Mouse (Mus musculus) 3T3-L1 (cell line): ENCODE results near the gene Casp6.

Experiments used
- DNase-seq: peaks from one replicate; pipeline ENCODE4 v3.0.0-alpha.2; 2015; ENCODE audit warnings: low read depth, low spot score

Gene Casp6

GRCm38 (mm10) chr3:129901271-129901809, at the start of gene Casp6:
Gene Casp6 (plus strand): TSS chr3:129901425.
- DNase-seq: peak; percentile 83

GRCm38 (mm10) chr3:129862592-129862991, 38.6 kb upstream of the Casp6 start:
- DNase-seq: no peak

- no peak for DNase-seq
Observed at GRCm38 (mm10) chr3:129863698-129864097, 37.5 kb upstream of the Casp6 start.

GRCm38 (mm10) chr3:129877327-129877726, 23.9 kb upstream of the Casp6 start:
- no peak for DNase-seq

- DNase-seq: peak; percentile 79
Observed at GRCm38 (mm10) chr3:129878405-129879021, 22.7 kb upstream of the Casp6 start, which contains the start of gene Pla2g12a. Gene Pla2g12a (plus strand): TSS chr3:129878606.

- DNase-seq: peak; percentile 25
Observed at GRCm38 (mm10) chr3:129879131-129879757, 22.0 kb upstream of the Casp6 start.

GRCm38 (mm10) chr3:129879913-129880312, 21.3 kb upstream of the Casp6 start:
- no peak for DNase-seq

- no peak for DNase-seq
Observed at GRCm38 (mm10) chr3:129880925-129881593, 20.2 kb upstream of the Casp6 start.

- no peak for DNase-seq
Observed at GRCm38 (mm10) chr3:129885577-129885976, 15.6 kb upstream of the Casp6 start.

GRCm38 (mm10) chr3:129886430-129886829, 14.8 kb upstream of the Casp6 start:
- no peak for DNase-seq

- DNase-seq: no peak
Observed at GRCm38 (mm10) chr3:129887779-129888517, 13.3 kb upstream of the Casp6 start.

- DNase-seq: no peak
Observed at GRCm38 (mm10) chr3:129892003-129892402, 9.2 kb upstream of the Casp6 start.

GRCm38 (mm10) chr3:129893143-129893542, 8.1 kb upstream of the Casp6 start:
- DNase-seq: no peak

GRCm38 (mm10) chr3:129896591-129896990, 4.6 kb upstream of the Casp6 start:
- no peak for DNase-seq

- DNase-seq: peak; percentile 42
Observed at GRCm38 (mm10) chr3:129898886-129899285, 2.3 kb upstream of the Casp6 start.

GRCm38 (mm10) chr3:129903369-129903768, 2.1 kb downstream of the Casp6 start:
- DNase-seq: no peak

- DNase-seq: no peak
Observed at GRCm38 (mm10) chr3:129903866-129904265, 2.6 kb downstream of the Casp6 start.

GRCm38 (mm10) chr3:129904381-129905132, 3.3 kb downstream of the Casp6 start:
- DNase-seq: peak; percentile 62

GRCm38 (mm10) chr3:129912025-129912424, 10.8 kb downstream of the Casp6 start:
- no peak for DNase-seq

GRCm38 (mm10) chr3:129913241-129913640, 12.0 kb downstream of the Casp6 start:
- DNase-seq: no peak

GRCm38 (mm10) chr3:129917424-129917823, 16.2 kb downstream of the Casp6 start:
- peak; percentile 67 for DNase-seq
